Mouse (Mus musculus) limb, embryonic 14.5 days (tissue): Measurements from ENCODE around the gene Gxylt2. TPM values are rescaled to one million over a fixed set of nuclear protein-coding genes. Genes with fewer than 3 reads are reported as not detected.

Experiments used
- ATAC-seq: fragments of 200-750 bp; cut with Nextera tagmentation; 2 replicates; pipeline ENCODE4 v1.8.0; 2017; ENCODE audit warnings: low read depth, moderate number of reproducible peaks, moderate TSS enrichment; ENCODE audit not compliant: low FRiP score
- DNase-seq: peaks from one replicate; pipeline ENCODE4 v3.0.0-alpha.2; 2015; ENCODE audit warnings: low spot score
- H3K27ac ChIP-seq: fragments of 300-500 bp; sonication (generic); replicated peaks from 2 replicates; pipeline ENCODE4 v1.5.1; 2014; ENCODE audit warnings: low read depth, mild to moderate bottlenecking, low read length, moderate library complexity, mixed read lengths
- H3K27me3 ChIP-seq: fragments of 300-500 bp; sonication (generic); 2 replicates; pipeline ENCODE4 v1.6.1; 2014; ENCODE audit warnings: low read length, mixed read lengths; ENCODE audit not compliant: control insufficient read depth, insufficient read depth
- H3K36me3 ChIP-seq: fragments of 300-500 bp; sonication (generic); 2 replicates; pipeline ENCODE4 v1.6.1; 2014; ENCODE audit warnings: mild to moderate bottlenecking, low read length, moderate library complexity, mixed read lengths; ENCODE audit not compliant: control insufficient read depth, insufficient read depth
- H3K4me1 ChIP-seq: fragments of 300-500 bp; sonication (generic); 2 replicates; pipeline ENCODE4 v1.6.1; 2014; ENCODE audit warnings: antibody characterized with exemption, low read length, mixed read lengths; ENCODE audit not compliant: control insufficient read depth, insufficient read depth
- H3K4me2 ChIP-seq: fragments of 300-500 bp; sonication (generic); replicated peaks from 2 replicates; pipeline ENCODE4 v1.6.1; 2014; ENCODE audit warnings: low read depth, mild to moderate bottlenecking, low read length, moderate library complexity; ENCODE audit not compliant: severe bottlenecking
- H3K4me3 ChIP-seq: fragments of 300-500 bp; sonication (generic); replicated peaks from 2 replicates; pipeline ENCODE4 v1.5.1; 2014; ENCODE audit warnings: low read length
- H3K9ac ChIP-seq: fragments of 300-500 bp; sonication (generic); 2 replicates; pipeline ENCODE4 v1.6.1; 2014; ENCODE audit warnings: mild to moderate bottlenecking, low read depth, low read length, moderate library complexity; ENCODE audit not compliant: severe bottlenecking
- H3K9me3 ChIP-seq: fragments of 300-500 bp; sonication (generic); 2 replicates; pipeline ENCODE4 v1.6.1; 2016; ENCODE audit warnings: low read length; ENCODE audit not compliant: control insufficient read depth
- POLR2A ChIP-seq: fragments of 200-500 bp; IDR thresholded peaks from 2 replicates; pipeline ENCODE4 v1.8.0; 2012; ENCODE audit warnings: inconsistent platforms, mild to moderate bottlenecking, moderate library complexity, borderline replicate concordance; ENCODE audit not compliant: insufficient read depth, insufficient read length; ENCODE audit errors: extremely low read depth
- WGBS: fragments of 180-500 bp; shearing (Covaris S2); extraction: QIAGEN DNeasy Blood & Tissue Kit; methylation state at CpG from one replicate; pipeline ENCODE4 v1.1.7; 2014; 5-methylcytosine and 5-hydroxymethylcytosine counted together
- polyA plus RNA-seq, 2 experiments: library from polyadenylated mRNA; depleted of rRNA in 1 of 2; stranded (reverse) in 1 of 2; unstranded in 1 of 2; fragments of >200 nt; fragmentation: Nextera tagmentation in 1 of 2; extraction: Ambion mirVana in 1 of 2; gene quantifications; 2 replicates each; pipeline versions ENCODE4 v1.2.1 to v1.2.3; 2012 to 2014

The Gxylt2 gene
- polyA plus RNA-seq, 2 experiments = 27.1 to 27.6 TPM

GRCm38 (mm10) chr6:100758431-100759208 is 54.1 kb downstream of the Gxylt2 start:
- Histone ChIP-seq H3K4me3 (no peak overlapping the region), H3K9me3 (no peaks in the 10 kb centered on the region), H3K27me3 (no peaks in the 10 kb centered on the region), H3K27ac (no peak overlapping the region), H3K4me2 (no peak overlapping the region), H3K9ac (no peak overlapping the region), H3K36me3 (no peaks in the 10 kb centered on the region), H3K4me1 (no peaks in the 10 kb centered on the region)
- DNase-seq (no peak), ATAC-seq (no peak)
- WGBS = 83% methylated on average over 4 of the region's 4 CpGs
- TF ChIP-seq POLR2A = no peak

DNA sequence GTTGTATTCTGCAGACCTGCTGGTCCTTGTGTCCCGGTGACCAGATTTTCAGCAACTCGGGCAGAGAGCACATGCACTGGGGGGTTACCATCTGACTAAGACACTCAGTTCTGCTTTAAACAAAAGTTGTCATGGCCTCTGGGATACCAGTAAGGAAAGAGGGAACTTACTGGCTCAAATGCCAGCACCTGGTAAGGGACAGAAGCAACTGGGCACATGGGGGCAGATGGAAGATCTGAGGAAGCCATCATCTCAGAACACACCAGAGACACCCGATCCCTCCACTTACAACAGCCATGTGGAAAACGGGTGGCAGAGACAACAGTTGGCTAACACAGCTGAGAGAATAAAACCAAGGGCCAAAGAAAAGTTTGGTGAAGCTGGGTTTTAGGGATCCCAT is 63.2 kb downstream of the Gxylt2 start:
- Histone ChIP-seq H3K4me1 (no peaks in the 10 kb centered on the region), H3K27ac (no peak overlapping the region), H3K4me2 (no peak overlapping the region), H3K36me3 (no peaks in the 10 kb centered on the region), H3K9me3 (no peaks in the 10 kb centered on the region), H3K4me3 (no peak overlapping the region), H3K9ac (no peak overlapping the region), H3K27me3 (no peaks in the 10 kb centered on the region)
- DNase-seq = no peak
- ATAC-seq = no peak
- no peak for TF ChIP-seq POLR2A
- WGBS = 71% methylated on average over 4 of the region's 4 CpGs

DNA sequence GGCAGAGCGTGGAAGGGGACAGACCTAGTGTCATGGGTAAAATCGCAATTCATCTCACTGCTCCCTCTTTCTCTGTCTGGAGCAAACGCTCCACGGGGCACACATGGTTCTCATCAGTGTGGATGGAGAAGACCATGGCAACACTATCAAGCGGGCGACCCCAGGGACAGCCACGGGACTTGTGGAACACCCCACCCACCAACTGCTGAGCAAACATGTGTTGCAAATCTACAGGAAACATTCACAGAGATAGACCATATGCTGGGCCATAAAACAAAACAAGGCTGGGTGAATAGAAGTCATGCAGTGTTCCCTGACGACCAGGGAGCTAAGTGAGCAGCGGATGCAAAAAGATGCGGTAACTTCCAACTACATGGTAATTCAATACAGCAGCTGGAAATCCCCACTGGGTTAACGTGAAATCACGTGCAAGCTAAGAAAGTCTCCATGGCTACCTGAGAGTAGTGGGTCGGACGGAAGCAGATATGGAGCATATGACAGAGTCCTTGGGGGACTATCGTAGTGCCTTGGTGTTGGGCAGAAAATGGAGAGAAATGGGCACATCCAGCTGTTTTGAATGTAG is 71.5 kb downstream of the Gxylt2 start:
- Histone ChIP-seq H3K27me3 (no peaks in the 10 kb centered on the region), H3K4me2 (no peak overlapping the region), H3K36me3 (no peaks in the 10 kb centered on the region), H3K27ac (no peak overlapping the region), H3K9me3 (no peaks in the 10 kb centered on the region), H3K9ac (no peak overlapping the region), H3K4me3 (no peak overlapping the region), H3K4me1 (peaks cover 12% of the 10 kb centered on the region)
- WGBS = 32% methylated on average over 15 of the region's 15 CpGs
- TF ChIP-seq POLR2A = no peak
- DNase-seq = peak; percentile 20
- peak; percentile 56; the same call in 1 of the 2 replicates for ATAC-seq

- no peak for TF ChIP-seq POLR2A
- Histone ChIP-seq H3K4me1 (peaks cover 12% of the 10 kb centered on the region), H3K4me3 (no peak overlapping the region), H3K27me3 (no peaks in the 10 kb centered on the region), H3K9me3 (no peaks in the 10 kb centered on the region), H3K27ac (no peak overlapping the region), H3K36me3 (peaks cover 8% of the 10 kb centered on the region; the same call in 1 of the 2 replicates), H3K9ac (no peak overlapping the region), H3K4me2 (no peak overlapping the region)
- WGBS = 95% methylated on average over 5 of the region's 5 CpGs
- ATAC-seq (no peak), DNase-seq (no peak)
Measured at GRCm38 (mm10) chr6:100778595-100778994, 74.1 kb downstream of the Gxylt2 start.

DNA sequence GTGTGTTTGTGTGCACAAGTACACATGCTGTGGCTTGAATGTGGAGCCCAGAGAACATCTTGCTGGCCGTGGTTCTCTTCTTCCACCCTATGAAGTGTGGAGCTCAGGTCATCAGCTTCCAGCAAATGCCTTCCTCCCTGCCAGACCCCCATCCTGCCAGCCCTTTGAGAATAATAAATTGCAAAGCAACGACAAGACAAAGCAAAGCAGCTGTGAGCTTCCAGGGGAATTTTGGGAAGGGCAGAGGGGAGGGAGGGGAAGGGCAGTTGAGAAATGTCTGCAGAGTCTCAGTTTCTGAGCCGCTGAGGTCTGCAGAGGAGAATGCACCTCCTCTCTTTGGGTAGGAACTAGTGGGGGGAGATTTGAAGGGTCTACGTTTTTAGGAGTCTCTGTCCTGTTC is 75.9 kb downstream of the Gxylt2 start:
- H3K4me2 ChIP-seq = no peak overlapping the region
- WGBS = 14% methylated on average over 4 of the region's 4 CpGs
- no peak for TF ChIP-seq POLR2A
- DNase-seq = peak; percentile 21
- no peak overlapping the region for H3K9ac ChIP-seq
- H3K9me3 ChIP-seq = no peaks in the 10 kb centered on the region
- H3K27me3 ChIP-seq = no peaks in the 10 kb centered on the region
- peak; percentile 36 for ATAC-seq
- peaks cover 12% of the 10 kb centered on the region for H3K4me1 ChIP-seq
- no peak overlapping the region; the same call in 1 of the 2 replicates for H3K27ac ChIP-seq
- no peak overlapping the region for H3K4me3 ChIP-seq
- peaks cover 17% of the 10 kb centered on the region for H3K36me3 ChIP-seq
